Mouse (Mus musculus): ENCODE results near the gene 1700001F09Rik.
"Not testable (repeated sequence)": the region's sequence is repeated elsewhere in the genome, so short reads cannot be mapped to it uniquely, and the experiment has no call there.

DNA sequence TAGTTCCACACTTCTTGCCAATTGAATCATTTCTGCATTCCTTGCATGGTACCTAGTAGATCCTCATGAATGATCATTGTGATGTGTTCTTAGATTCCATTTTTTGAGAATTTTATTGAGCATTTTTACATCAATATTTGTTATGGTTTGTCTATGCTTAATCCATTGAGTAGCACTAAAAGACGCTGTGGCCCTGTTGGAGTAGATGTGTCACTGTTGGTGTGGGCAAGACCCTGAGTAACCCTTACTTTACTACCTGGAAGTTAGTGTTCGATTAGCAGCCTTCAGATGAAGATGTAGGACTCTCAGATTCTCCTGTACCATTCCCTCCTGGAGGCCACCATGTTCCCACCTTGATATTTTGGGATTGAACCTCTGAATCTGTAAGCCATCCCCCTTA, 19.0 kb downstream of the 1700001F09Rik start:
- not testable (repeated sequence) for TF ChIP-seq CTCF (IDR thresholded peaks at IDR 0.05); EP300 (IDR thresholded peaks at IDR 0.05; ENCODE audit: insufficient read depth, low read depth, low read length)
